Mouse (Mus musculus): ENCODE measurements around the gene H2afy.

Gene H2afy

GRCm38 (mm10) chr13:56145523-56145922, 9.4 kb upstream of the H2afy start:
- in situ Hi-C loops (cut with MseI, MboI) = no loop called here

DNA sequence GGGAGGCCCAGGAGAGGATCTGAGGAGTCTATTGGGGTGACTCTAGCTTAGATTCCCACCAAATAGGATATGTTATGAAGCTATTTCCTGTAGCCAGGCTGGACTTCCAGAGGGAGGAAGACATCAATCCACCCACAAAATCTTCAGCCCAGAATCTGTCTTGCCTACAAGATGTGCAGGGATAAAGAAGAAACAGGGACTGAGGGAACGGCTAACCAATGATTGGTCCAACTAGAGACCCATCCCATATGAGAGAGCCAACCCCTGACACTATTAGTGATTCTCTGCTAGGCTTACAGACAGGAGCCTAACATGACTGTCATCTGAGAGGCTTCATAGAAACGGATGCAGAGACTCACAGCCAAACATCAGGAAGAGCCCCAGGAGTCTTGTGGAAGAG, 7.9 kb upstream of the H2afy start:
- in situ Hi-C loops (cut with MseI, MboI) = no loop called here

GRCm38 (mm10) chr13:56143151-56143513, 7.0 kb upstream of the H2afy start:
- in situ Hi-C loops (cut with MseI, MboI) = no loop called here

DNA sequence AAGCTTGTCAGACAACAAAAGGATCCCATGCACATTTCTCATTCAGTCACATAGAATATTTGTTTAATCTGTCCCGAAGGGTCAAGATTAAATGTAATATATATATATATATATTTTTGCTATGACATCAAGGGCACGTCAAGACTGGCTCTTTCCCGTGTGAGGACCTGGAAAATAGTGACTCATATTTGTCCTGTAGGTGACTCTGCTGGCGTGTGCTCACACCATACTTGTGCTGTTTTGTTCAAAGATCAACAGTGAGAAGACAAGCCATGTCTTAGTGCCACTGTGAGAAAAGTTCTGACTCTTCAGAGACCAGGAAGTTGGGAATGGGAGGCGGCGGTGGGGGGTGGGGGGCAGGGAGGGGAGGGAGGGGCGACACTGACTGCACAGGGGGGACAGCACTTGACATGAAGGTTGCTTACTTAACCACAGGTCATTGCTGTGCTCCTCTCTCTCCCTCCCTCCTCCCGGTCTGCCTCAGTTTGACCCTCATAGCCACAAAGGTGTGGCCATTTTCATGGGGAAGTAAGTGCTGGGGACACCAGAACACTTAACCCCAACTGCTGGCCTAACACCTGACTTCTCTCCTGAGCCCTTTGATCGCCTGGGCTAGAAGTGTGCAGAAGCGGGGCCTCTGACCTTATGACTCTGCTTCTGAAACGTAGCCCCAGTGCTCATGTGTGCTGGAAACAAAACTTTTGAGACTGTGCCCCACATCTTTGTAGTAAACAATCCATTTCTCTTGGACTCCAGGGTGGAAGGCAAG, 6.4 kb upstream of the H2afy start:
- in situ Hi-C loops (cut with MseI, MboI) = no loop called here

GRCm38 (mm10) chr13:56139167-56139751, 3.1 kb upstream of the H2afy start:
- in situ Hi-C loops (cut with MseI, MboI) = no loop called here

DNA sequence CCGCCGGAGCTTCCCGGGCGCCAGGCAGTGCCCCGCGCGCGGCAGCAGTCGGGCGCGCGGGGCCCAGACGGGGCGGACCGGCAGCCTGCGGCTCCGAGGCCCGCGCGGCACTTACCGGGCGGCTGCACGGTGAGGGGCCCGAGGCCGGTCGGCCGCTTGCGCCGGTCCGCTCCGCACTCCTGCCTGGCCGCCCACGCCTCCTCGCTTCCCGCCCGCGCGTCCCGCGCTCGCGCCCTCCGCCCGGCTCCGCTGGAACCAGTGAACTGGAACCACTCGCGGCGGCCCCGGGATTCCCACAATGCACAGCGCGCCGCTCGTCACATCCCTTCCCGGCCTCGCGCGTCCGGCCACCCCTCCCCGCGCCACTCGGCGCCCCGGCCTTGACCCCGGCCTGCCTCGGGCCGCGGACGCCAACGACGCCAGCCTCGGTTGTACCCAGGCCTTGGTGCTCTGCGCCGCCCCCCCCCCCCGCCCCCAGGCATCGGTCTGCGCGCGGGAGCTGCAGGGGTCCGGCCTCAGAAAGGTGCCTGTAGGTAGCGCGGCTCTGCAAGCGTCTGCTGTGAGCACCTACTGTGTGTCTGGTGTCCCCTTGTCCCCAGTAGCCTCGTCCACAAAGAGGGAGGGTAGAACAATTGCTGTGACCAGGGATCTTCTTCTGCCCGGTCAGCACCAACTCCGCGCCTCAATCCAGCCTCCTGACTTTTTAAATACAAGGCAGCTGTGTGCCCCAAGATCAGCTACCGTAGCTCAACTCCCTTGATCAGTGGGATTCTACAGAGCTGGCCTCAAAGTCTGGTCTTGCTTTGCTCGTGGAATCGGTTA, 719 bp downstream of the H2afy start:
- in situ Hi-C loops (cut with MseI, MboI) = no loop called here

DNA sequence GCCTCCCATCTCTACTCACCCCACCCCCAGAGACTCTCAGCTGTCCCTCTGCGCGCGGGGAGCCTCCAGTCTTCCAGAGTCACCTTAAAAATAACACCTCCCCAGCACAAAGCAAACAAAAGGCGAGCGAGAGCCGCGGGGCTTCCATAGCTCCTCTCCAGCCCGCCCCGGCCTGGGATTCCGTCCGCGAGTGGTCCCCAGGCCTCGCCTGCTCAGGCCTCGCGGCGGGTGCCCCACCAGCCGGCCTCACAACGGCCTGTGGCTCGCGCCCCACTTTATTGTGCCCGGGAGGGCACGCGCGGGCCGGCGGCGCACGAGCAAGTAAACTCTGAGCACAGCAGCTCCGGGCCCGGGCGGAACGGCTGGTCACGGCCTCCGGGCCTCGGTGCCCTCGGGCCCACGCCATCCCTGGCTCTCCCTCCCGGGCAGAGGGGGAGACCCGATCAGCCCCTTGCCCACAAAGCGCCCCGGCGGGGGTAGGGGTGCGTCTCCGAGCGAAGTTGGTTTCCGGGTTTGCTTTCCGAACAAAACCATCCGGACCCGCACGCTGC, 1.5 kb downstream of the H2afy start:
- in situ Hi-C loops (cut with MseI, MboI) = no loop called here

DNA sequence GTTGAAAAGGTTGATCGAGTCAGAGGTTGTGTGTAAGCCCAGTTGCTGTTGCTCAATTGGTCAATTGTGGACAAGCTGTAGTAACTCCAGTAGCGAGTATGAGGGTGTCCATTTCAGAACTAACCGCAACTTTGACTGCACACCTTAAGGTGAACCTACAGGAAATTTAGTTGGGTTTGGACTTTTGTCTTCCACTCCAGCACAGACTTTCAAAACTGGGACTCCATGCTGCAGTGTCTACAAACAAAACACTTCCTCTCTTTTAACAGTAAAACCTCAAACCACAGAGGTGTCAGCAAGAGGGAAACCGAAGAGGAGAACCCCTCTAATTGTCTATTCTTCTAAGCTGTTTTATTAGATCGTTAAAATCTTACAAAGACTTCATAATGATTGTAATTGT, 2.1 kb downstream of the H2afy start:
- in situ Hi-C loops (cut with MseI, MboI) = no loop called here

DNA sequence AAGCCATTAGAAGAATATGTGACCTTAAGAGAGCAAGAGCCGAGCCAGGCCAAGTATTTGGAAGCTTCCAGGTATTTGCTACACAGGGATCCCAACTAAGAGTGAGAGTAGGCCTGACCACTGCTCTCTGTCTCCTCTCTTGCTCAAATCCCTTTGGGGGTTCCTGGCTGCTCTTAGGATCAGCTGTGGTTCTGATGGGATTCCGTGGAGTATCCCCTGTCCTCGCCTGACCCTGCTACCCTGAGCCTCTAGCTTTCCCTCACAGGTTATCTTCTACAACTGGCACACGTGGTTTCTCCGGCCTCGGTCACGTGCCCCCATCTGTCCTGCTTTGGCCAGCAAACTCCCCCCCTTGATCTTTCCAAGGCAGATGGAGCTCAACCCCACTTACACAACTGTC, 3.2 kb downstream of the H2afy start:
- in situ Hi-C loops (cut with MseI, MboI) = no loop called here

GRCm38 (mm10) chr13:56132326-56132936, 3.7 kb downstream of the H2afy start:
- in situ Hi-C loops (cut with MseI, MboI) = no loop called here

DNA sequence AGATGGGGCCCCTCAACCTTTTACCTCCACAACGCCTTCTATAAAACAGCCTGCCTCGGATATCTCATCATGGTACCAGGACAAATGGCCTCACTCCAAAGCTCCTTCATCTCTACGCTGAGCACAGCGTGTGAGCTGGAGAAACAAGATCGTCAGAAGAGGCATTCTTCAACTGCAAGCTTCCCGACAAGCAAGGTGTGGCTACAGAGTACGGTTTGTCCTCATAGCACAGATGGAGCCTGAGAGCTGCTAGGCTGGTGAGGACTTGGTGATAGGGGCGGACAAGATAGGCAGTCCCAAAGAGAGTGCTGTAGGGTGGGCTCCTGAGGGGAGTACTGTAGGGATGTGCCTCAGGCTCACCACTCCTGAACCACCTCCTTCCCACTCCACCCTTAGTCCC, 5.6 kb downstream of the H2afy start:
- in situ Hi-C loops (cut with MseI, MboI) = no loop called here

GRCm38 (mm10) chr13:56129578-56129977, 6.6 kb downstream of the H2afy start:
- in situ Hi-C loops (cut with MseI, MboI) = no loop called here

DNA sequence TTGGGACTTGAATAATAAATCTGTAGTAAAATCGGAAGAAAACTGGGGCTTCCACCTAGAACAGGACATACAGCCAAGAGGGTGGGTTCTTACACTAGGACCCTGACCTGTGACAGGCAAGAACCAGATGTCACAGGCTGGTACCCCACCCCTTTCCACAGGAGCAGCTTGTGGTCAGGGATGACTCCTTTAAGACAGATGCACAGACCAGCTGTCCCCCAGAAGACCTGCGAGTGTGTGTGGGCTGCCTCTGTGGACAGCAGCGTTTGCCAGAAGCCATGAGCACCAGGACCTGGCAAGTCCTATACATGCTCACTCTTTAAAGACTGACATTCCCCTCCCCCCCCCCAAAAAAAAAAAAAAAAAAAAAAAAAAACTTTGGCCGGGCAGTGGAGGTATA, 7.1 kb downstream of the H2afy start:
- in situ Hi-C loops (cut with MseI, MboI) = no loop called here

GRCm38 (mm10) chr13:56125632-56126031, 10.5 kb downstream of the H2afy start:
- in situ Hi-C loops (cut with MseI, MboI) = no loop called here

DNA sequence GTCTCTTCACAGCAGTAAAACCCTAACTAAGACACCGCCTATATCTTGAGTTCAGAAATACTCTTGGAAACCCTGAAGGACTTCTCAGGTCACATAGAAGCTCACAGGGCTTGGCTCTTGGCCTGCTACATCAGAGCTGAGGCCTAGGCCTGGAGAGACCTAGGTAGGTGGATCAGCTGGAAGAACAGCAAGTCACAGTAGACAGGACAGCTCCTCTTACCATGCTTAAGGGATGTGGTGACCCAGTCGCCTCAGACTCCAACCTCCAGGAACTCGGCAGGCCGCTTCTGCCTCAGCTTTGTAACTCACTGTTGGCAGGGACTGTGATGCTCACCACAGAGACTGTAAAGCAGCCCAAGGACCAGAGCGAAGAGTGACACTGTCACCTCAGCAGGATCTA, 13.1 kb downstream of the H2afy start:
- in situ Hi-C loops (cut with MseI, MboI) = no loop called here

DNA sequence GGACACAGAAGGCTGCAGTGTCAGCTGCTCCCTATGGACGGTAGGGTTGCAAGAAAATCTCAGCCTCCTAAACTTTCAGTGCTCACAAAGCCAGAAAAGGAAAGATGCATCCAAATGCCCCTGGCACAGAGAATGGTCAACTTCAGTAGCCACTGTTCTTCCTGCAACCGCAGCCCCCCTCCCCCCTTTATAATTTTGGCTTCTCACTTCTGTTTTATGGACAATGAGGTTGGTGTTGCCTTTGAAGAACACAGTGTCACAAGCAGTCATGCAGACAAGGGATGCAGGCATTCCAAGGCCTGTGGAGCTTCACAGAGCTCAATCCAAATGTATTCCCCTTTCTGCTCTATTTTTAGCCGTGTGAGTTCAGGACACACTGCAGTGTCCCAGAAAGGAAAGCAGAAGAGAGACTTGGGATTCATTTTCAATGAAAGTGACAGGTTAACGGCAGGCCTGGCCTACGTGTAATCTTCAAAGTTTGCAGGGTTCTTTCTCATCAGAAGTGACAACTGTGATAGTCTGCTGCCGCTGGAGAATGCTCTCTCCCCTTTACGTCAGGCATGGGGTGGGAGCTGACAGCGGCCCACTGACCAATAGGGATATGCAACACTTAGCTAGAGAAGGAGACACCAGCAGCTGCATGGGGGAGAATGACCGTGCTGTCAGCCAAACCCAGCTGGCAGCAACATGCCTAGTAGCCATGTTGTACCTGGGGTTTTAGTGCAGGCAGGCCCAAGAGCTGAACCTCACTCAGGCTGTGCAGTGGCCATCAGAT, 18.0 kb downstream of the H2afy start:
- in situ Hi-C loops (cut with MseI, MboI) = no loop called here

GRCm38 (mm10) chr13:56115906-56116305, 20.3 kb downstream of the H2afy start:
- in situ Hi-C loops (cut with MseI, MboI) = no loop called here

- in situ Hi-C loops (cut with MseI, MboI) = no loop called here
Measured at GRCm38 (mm10) chr13:56115386-56115785, 20.8 kb downstream of the H2afy start.

- in situ Hi-C loops (cut with MseI, MboI) = no loop called here
Measured at GRCm38 (mm10) chr13:56113431-56114248, 22.5 kb downstream of the H2afy start.

DNA sequence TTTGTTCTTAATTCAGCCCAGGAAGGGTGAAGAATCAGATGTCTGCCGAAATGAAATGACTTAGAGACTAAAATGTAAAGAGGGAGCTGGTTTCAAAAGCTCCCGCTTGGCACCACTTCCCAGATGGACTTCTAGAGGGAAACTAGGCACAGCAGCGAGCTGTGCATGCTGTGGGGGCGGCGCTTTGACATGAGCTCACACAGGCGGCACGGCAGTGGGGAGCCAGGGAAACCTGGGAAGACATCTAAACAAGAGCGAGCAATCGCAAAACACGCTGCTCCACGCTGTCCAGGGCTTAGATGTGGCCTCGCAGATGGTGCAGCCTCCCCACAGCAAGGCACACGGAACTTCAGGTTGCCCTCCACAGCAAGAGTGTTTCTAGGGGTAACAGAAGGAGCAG, 23.2 kb downstream of the H2afy start:
- in situ Hi-C loops (cut with MseI, MboI) = no loop called here
